Mouse (Mus musculus): ENCODE results near the gene Glis3. TPM values are rescaled to one million over a fixed set of nuclear protein-coding genes. Genes with fewer than 3 reads are reported as not detected.

The Glis3 gene
- total and polyA plus RNA-seq, 3 experiments: 0.27 TPM; not detected in 2

GRCm38 (mm10) chr19:28299211-28299775, 380.6 kb downstream of the Glis3 start:
- TF ChIP-seq CTCF (IDR thresholded peaks at IDR 0.05; ENCODE audit: low read depth, low read length): no peak
- no peak for TF ChIP-seq POLR2AphosphoS5 (IDR thresholded peaks at IDR 0.05; ENCODE audit: insufficient replicate concordance, low read depth, low read length)
- no peak for TF ChIP-seq GATA1 (IDR thresholded peaks at IDR 0.05; ENCODE audit: borderline replicate concordance, low read length)
- no peak for TF ChIP-seq TAL1 (conservative IDR thresholded peaks at IDR 0.05; ENCODE audit: low read depth, low read length)
- no peak for TF ChIP-seq GATA2 (IDR thresholded peaks at IDR 0.05; ENCODE audit: borderline replicate concordance, low read depth, low read length)
- DNase-seq (ENCODE audit: low spot score) (no peak), ATAC-seq (ENCODE audit: extremely low read depth, insufficient number of reproducible peaks, low FRiP score, poor library complexity, severe bottlenecking) (no peak)
- Histone ChIP-seq H3K4me3 (ENCODE audit: low read depth, low read length) (no peak overlapping the region), H3K27me3 (ENCODE audit: insufficient read depth, low read length) (no peaks in the 10 kb centered on the region), H3K36me3 (replicated peaks) (no peaks in the 10 kb centered on the region), H3K4me1 (ENCODE audit: insufficient read depth, low read depth, low read length) (no peaks in the 10 kb centered on the region), H3K9me3 (replicated peaks) (no peaks in the 10 kb centered on the region)

GRCm38 (mm10) chr19:28298669-28299068, 381.2 kb downstream of the Glis3 start:
- Histone ChIP-seq H3K36me3 (replicated peaks) (no peaks in the 10 kb centered on the region), H3K4me3 (ENCODE audit: low read depth, low read length) (no peak overlapping the region), H3K4me1 (ENCODE audit: insufficient read depth, low read depth, low read length) (no peaks in the 10 kb centered on the region), H3K27me3 (ENCODE audit: insufficient read depth, low read length) (no peaks in the 10 kb centered on the region), H3K9me3 (replicated peaks) (no peaks in the 10 kb centered on the region)
- ATAC-seq (ENCODE audit: extremely low read depth, insufficient number of reproducible peaks, low FRiP score, poor library complexity, severe bottlenecking) (no peak), DNase-seq (ENCODE audit: low spot score) (no peak)
- TF ChIP-seq GATA1 (IDR thresholded peaks at IDR 0.05; ENCODE audit: borderline replicate concordance, low read length) (no peak), TAL1 (conservative IDR thresholded peaks at IDR 0.05; ENCODE audit: low read depth, low read length) (no peak), POLR2AphosphoS5 (IDR thresholded peaks at IDR 0.05; ENCODE audit: insufficient replicate concordance, low read depth, low read length) (no peak), CTCF (IDR thresholded peaks at IDR 0.05; ENCODE audit: low read depth, low read length) (no peak), GATA2 (IDR thresholded peaks at IDR 0.05; ENCODE audit: borderline replicate concordance, low read depth, low read length) (no peak)

- DNase-seq (ENCODE audit: low spot score) (no peak), ATAC-seq (ENCODE audit: extremely low read depth, insufficient number of reproducible peaks, low FRiP score, poor library complexity, severe bottlenecking) (no peak)
- no peaks in the 10 kb centered on the region for H3K36me3 ChIP-seq (replicated peaks)
- no peaks in the 10 kb centered on the region for H3K4me1 ChIP-seq (ENCODE audit: insufficient read depth, low read depth, low read length)
- H3K27me3 ChIP-seq (ENCODE audit: insufficient read depth, low read length): no peaks in the 10 kb centered on the region
- no peaks in the 10 kb centered on the region for H3K9me3 ChIP-seq (replicated peaks)
- H3K4me3 ChIP-seq (ENCODE audit: low read depth, low read length): no peak overlapping the region
- TF ChIP-seq CTCF (IDR thresholded peaks at IDR 0.05; ENCODE audit: low read depth, low read length) (no peak), POLR2AphosphoS5 (IDR thresholded peaks at IDR 0.05; ENCODE audit: insufficient replicate concordance, low read depth, low read length) (no peak), GATA1 (IDR thresholded peaks at IDR 0.05; ENCODE audit: borderline replicate concordance, low read length) (no peak), TAL1 (conservative IDR thresholded peaks at IDR 0.05; ENCODE audit: low read depth, low read length) (no peak), GATA2 (IDR thresholded peaks at IDR 0.05; ENCODE audit: borderline replicate concordance, low read depth, low read length) (no peak)
Measured at GRCm38 (mm10) chr19:28291596-28291995, 388.3 kb downstream of the Glis3 start.

DNA sequence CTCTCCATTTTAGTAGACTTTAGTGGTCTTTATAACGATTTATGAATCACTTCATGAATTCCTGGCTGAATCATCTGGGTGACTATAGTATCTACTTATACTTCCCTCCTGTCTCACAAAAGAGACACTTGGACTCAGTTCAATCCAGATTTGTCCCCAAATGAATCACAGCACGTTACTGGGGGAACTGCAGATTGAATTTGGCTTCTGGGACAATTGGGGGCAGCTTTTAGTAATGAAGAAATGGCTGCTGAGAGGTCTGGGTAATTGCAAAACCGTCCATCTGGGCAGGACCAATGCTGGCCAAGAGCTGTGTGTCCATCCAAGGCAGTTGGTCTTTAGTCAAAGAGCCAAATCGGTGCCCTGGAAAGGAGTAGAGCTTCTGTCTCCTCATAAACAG, 390.4 kb downstream of the Glis3 start:
- H3K27me3 ChIP-seq (ENCODE audit: insufficient read depth, low read length): no peaks in the 10 kb centered on the region
- no peaks in the 10 kb centered on the region for H3K4me1 ChIP-seq (ENCODE audit: insufficient read depth, low read depth, low read length)
- no peak overlapping the region for H3K4me3 ChIP-seq (ENCODE audit: low read depth, low read length)
- no peak for ATAC-seq (ENCODE audit: extremely low read depth, insufficient number of reproducible peaks, low FRiP score, poor library complexity, severe bottlenecking)
- no peak for DNase-seq (ENCODE audit: low spot score)
- H3K9me3 ChIP-seq (replicated peaks): no peaks in the 10 kb centered on the region
- TF ChIP-seq POLR2AphosphoS5 (IDR thresholded peaks at IDR 0.05; ENCODE audit: insufficient replicate concordance, low read depth, low read length) (no peak), CTCF (IDR thresholded peaks at IDR 0.05; ENCODE audit: low read depth, low read length) (no peak)
- no peaks in the 10 kb centered on the region for H3K36me3 ChIP-seq (replicated peaks)

DNA sequence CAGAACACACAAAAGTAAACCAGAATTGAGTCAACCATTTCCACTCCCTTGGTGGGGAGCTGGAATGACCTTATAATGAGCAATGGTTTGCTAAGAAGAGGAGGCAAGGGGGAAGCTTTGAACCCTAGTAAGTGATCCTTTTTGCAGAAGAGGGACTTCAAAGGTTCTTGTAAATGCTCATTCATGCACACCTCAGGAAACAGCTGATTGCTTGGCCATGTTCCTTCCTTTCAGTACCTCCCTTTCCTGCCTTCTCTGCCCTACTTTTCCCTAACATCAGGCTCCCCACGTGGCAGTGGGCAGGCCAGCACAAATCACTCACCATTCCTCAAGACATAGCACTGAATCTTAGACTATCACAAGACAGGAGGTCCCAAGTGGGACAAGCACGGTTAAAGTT, 392.4 kb downstream of the Glis3 start:
- TF ChIP-seq TAL1 (conservative IDR thresholded peaks at IDR 0.05; ENCODE audit: low read depth, low read length) (no peak), GATA2 (IDR thresholded peaks at IDR 0.05; ENCODE audit: borderline replicate concordance, low read depth, low read length) (no peak), GATA1 (IDR thresholded peaks at IDR 0.05; ENCODE audit: borderline replicate concordance, low read length) (no peak), POLR2AphosphoS5 (IDR thresholded peaks at IDR 0.05; ENCODE audit: insufficient replicate concordance, low read depth, low read length) (no peak), CTCF (IDR thresholded peaks at IDR 0.05; ENCODE audit: low read depth, low read length) (no peak)
- ATAC-seq (ENCODE audit: extremely low read depth, insufficient number of reproducible peaks, low FRiP score, poor library complexity, severe bottlenecking): no peak
- H3K27me3 ChIP-seq (ENCODE audit: insufficient read depth, low read length): no peaks in the 10 kb centered on the region
- DNase-seq (ENCODE audit: low spot score): no peak
- H3K9me3 ChIP-seq (replicated peaks): no peaks in the 10 kb centered on the region
- H3K4me1 ChIP-seq (ENCODE audit: insufficient read depth, low read depth, low read length): no peaks in the 10 kb centered on the region
- H3K4me3 ChIP-seq (ENCODE audit: low read depth, low read length): no peak overlapping the region
- no peaks in the 10 kb centered on the region for H3K36me3 ChIP-seq (replicated peaks)

- no peaks in the 10 kb centered on the region for H3K36me3 ChIP-seq (replicated peaks)
- no peaks in the 10 kb centered on the region for H3K4me1 ChIP-seq (ENCODE audit: insufficient read depth, low read depth, low read length)
- DNase-seq (ENCODE audit: low spot score) (no peak), ATAC-seq (ENCODE audit: extremely low read depth, insufficient number of reproducible peaks, low FRiP score, poor library complexity, severe bottlenecking) (no peak)
- H3K9me3 ChIP-seq (replicated peaks): no peaks in the 10 kb centered on the region
- H3K27me3 ChIP-seq (ENCODE audit: insufficient read depth, low read length): no peaks in the 10 kb centered on the region
- TF ChIP-seq GATA1 (IDR thresholded peaks at IDR 0.05; ENCODE audit: borderline replicate concordance, low read length) (no peak), CTCF (IDR thresholded peaks at IDR 0.05; ENCODE audit: low read depth, low read length) (no peak), TAL1 (conservative IDR thresholded peaks at IDR 0.05; ENCODE audit: low read depth, low read length) (no peak), POLR2AphosphoS5 (IDR thresholded peaks at IDR 0.05; ENCODE audit: insufficient replicate concordance, low read depth, low read length) (no peak)
- H3K4me3 ChIP-seq (ENCODE audit: low read depth, low read length): no peak overlapping the region
Measured at GRCm38 (mm10) chr19:28284098-28284569, 395.7 kb downstream of the Glis3 start.
